Mouse (Mus musculus) lung, adult 2 months (tissue): ENCODE data around the gene Shroom3.

Experiments
- CTCF ChIP-seq: fragments of 200-500 bp; IDR thresholded peaks from 2 replicates; pipeline ENCODE4 v1.5.1; 2011; ENCODE audit warnings: mild to moderate bottlenecking, low read length, control low read depth; ENCODE audit not compliant: insufficient read depth
- POLR2A ChIP-seq: fragments of 200-500 bp; IDR thresholded peaks from 2 replicates; pipeline ENCODE4 v1.6.1; 2011; ENCODE audit warnings: low read depth, mild to moderate bottlenecking, control low read depth, low read length, borderline replicate concordance; ENCODE audit errors: extremely low read depth

DNA sequence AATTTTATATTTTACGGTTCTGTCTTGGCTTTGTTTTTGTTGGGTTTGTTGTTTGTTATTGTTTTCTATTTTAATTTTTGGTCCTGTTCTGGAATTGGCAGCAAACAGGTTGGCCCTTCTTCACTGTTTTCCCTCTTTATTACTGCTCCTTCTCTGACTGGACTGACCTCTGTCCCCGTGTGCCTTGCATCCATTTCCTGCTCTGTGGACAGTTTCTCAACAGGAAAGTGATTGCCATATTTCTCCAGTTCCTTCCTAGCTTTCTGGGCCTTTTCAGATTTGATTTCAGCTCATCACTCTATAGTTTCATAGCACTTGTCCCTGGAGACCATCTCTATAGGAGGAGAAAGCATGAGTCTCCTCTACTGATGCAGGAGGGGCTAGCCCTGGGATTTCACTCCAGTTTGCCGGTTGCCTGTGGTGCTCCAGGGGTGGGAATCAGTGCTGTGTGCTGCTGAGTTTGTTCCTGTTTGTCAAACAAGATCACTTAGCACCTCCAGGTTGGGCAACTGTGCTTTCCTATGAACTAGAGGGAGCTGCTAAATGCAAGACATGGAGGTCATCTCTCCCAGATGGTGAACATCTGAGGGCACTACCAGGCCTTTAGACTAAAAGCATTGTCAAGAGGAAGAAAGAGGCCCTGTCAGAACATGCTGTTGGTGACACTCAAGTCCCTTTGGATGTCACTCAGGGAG lies 34.6 kb downstream of the Shroom3 start:
- TF ChIP-seq CTCF (no peak), POLR2A (no peak)
